Mouse (Mus musculus): ENCODE data around the gene Ssh3.

Ssh3 gene

GRCm38 (mm10) chr19:4242416-4242815 is 26.6 kb downstream of the Ssh3 start:
- DNase-seq, result no peak

- DNase-seq, result no peak
These were observed 28.7 kb downstream of the Ssh3 start for GRCm38 (mm10) chr19:4240247-4240668.

GRCm38 (mm10) chr19:4234548-4234947 is 34.4 kb downstream of the Ssh3 start:
- DNase-seq, result no peak

DNA sequence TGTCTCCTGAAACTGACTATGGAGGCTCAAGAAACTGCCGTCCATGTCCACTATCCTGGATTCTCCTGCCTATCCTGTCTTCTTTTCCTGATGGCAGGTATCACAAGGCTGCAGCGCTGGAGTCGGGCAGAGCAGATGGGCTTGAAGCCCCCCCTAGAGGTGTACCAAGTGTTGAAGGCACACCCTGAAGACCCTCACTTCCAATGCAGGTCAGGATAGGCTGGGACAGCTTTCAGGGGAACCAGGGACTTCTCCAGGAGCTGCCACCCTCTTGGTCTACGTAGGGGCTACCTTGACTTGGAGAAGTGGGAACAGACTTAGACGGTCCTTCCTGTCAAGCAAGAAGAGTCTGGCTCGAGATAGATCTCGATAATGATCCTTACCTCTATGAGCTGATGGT is 36.3 kb downstream of the Ssh3 start:
- no peak for DNase-seq

- DNase-seq, result no peak
These were observed 36.8 kb downstream of the Ssh3 start for GRCm38 (mm10) chr19:4232186-4232572.

- DNase-seq, result peak; percentile 98 to 99
These were observed 37.5 kb downstream of the Ssh3 start, which contains the start of gene Pold4 for GRCm38 (mm10) chr19:4231253-4232185. Gene Pold4 (plus strand): TSS chr19:4231899.

- no peak for DNase-seq
These were observed 38.6 kb downstream of the Ssh3 start for GRCm38 (mm10) chr19:4230415-4230814.

DNA sequence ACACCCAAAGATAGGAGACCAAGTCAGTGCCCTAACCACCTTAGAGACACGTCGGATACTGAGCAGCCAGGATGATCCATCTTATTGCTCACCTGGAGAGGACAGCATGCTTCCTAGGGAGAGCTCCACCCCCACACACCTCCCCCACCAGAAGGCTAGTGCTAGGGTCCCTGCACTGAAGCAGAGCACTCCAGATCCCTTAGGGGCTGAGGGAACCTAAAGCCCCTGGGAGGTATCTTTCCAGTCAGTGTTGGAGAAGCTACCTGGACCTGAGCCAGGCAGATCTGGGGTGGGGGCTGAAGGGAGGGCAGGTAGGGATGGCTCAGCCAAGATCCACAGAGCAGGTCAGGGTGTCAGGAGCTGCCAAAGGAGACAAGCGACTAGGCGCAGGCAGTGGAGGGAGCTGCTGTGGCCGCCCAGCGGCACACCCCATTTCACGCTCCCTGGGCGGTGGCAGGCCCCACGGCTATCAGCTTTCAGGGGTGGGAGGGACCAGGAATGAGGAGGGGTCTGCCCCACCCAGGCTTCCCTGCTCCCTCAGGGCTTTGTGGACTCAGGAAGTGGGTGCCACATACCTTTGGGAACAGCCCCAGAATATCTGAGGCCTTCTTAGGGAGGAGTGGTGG is 39.4 kb downstream of the Ssh3 start:
- DNase-seq, result peak in 1 of 2 experiments; percentile 36

DNA sequence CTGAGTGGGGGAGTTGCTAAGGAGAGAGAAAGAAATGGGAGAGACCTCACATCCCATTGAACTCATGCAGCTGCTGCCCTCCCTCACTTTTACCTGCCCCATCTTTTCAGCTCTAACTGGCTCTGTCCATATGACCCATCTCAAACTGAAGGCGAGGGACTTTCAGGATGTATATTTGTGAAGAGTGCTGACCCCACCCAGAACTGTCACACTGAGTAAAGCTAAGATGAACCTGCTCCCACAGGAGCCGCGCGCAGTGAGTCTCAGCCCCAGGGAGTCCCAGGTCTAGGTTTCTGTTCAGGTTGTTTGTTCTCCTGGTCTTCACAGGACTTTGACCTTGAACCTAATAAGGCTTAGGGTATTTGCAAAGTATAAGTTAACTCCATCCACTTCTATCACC is 40.1 kb downstream of the Ssh3 start:
- DNase-seq, result no peak

DNA sequence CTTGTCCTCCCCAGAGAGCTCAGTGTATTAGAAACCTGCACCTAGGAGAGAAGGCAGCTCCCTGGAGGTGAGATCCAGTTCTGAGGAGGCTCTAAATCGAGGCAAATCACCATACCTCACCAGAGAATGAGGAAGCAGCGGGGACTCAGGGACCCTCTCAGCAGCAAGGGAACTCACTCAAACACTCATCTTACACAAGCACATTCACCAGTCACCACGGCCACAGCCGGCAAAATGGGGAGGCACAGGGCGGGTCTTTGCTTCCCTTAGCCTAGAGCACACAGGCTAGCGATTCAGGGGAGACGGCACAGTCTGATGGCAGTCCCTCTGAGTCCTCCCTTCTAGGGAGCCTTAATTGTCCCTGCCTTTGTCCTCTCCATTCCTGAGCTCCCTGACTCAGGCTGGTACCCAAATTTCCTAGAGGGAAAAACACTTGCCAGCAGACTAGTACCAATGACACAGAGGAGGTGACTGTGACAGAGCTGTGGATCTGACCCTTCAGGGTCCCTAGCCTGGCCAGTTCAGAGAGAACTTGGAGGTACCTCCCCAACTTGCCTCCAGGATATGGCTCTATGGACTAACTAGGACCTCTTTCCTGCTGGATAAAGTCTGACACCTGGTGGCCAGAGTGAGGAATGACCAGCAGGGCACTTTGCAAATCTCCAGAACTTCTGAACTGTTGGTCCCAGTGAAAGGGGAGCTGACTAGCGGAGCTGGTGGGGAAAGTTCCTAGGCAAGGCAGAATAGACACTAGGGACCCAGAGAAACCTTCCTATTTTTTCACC is 40.9 kb downstream of the Ssh3 start:
- peak; percentile 74 to 79 for DNase-seq

DNA sequence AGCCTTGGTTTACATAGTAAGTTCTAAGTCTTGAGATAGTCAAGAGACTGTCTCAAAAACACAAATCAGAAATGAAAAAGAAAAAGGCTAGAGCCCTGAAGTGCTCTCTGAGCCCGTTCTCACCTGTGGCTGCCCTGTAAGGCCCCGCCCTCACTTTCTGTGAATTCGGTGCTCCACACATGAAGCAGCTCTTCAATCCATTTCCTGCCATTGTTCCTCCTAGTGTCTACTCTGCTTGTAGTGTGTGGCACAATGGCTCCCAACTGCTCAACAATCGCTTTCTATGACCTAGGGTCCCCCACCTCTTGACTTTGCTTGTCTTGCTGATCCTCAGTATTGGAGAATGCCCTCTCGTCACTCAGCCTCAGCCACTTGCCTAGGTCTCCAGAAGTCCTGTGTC is 41.5 kb downstream of the Ssh3 start:
- no peak for DNase-seq

DNA sequence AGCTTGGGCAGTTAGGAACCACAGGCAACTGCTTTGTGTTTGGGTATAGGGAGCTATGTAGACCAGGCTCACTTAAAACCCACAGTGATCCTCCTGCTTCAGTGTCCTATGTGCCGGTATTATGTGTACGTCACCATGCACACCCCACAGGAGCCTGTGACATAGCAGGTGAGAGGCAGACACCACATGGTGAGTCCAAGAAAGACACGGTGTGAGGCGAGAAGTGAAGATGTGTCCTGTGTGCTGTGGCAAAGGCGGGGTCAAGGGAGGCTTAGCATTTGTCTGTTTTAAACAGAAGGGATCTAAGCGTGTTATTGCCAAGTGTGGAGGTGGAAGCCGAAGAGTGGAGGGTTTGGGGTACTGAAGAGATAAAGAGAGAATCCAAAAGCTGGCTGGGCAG is 42.2 kb downstream of the Ssh3 start:
- DNase-seq, result no peak

- DNase-seq, result no peak
These were observed 46.8 kb downstream of the Ssh3 start for GRCm38 (mm10) chr19:4222165-4222564.

DNA sequence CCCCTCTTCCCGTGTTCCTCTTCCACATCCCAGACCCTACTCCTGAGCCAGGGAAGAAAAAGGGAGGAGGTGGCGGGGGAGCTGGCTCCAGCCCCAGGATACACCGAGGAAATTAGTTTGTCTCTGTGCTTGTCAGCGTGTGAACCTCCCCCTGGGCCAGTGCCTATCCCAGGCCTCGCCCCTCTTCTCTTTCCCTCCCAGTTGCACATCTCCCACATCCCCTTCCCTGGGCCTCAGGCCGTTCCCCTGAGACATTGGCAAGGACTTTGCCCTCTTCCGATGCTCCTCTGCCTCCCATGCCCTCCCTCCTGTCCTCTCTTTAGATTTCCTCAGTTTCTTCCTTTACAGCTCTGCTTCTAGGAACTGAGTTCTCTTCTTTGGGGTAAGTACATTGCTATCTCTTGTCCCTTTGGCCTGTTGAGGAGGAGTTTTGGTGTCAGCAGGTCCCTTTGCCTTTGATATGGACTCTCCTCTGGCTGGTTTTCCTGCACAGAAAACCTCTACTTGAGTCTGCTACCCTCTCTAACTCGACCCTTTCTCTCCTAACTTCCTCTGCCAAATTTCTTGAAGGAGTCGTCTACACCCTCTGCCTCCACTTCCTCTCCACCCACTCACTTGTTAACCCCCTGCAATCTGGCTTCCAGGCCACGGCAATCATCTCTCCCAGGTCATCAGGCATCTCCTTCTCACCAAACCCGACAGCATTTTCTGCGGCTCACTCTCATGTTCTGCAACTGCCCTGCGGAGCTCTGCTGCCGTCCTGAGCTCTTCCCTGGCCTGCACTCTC is 47.8 kb downstream of the Ssh3 start:
- DNase-seq, result no peak

GRCm38 (mm10) chr19:4220416-4220815 is 48.6 kb downstream of the Ssh3 start:
- DNase-seq, result peak in 1 of 2 experiments; percentile 61

GRCm38 (mm10) chr19:4219943-4220342 is 49.0 kb downstream of the Ssh3 start:
- DNase-seq, result no peak

DNA sequence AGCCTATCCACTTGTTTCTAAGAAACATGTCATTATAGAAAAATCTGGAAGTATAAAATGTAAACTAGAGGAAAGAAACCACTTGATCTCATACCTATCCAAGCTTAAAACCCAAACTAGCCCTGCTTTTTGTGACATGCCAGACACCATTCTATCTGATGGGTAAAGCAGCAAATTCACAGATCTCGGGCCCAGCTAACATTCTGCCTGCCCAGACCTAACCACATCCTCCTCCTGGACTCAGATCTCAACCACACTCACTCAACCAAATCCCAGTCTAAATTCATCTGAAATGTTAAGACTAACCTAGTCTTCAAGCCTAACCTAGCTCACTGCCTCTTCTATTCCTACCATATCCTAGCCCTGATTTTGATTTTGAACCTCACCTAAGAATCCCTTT is 50.2 kb downstream of the Ssh3 start:
- no peak for DNase-seq

GRCm38 (mm10) chr19:4218293-4218692 is 50.7 kb downstream of the Ssh3 start:
- no peak for DNase-seq

- DNase-seq, result no peak
These were observed 51.1 kb downstream of the Ssh3 start for GRCm38 (mm10) chr19:4217855-4218254.

- DNase-seq, result no peak
These were observed 51.8 kb downstream of the Ssh3 start for GRCm38 (mm10) chr19:4217140-4217539.

- peak; percentile 56 to 70 for DNase-seq
These were observed 52.8 kb downstream of the Ssh3 start for GRCm38 (mm10) chr19:4216041-4216685.

GRCm38 (mm10) chr19:4215451-4215840 is 53.5 kb downstream of the Ssh3 start:
- DNase-seq, result no peak
